Mouse (Mus musculus): ENCODE measurements around the gene Bmper.

The Bmper gene

GRCm38 (mm10) chr9:23374789-23375460 lies 152.0 kb downstream of the Bmper start:
- no peak for DNase-seq (ENCODE audit: low spot score in 2 of 2)

GRCm38 (mm10) chr9:23377831-23378730 lies 155.2 kb downstream of the Bmper start:
- no peak for DNase-seq (ENCODE audit: low spot score in 2 of 2)

GRCm38 (mm10) chr9:23378731-23379170 lies 155.9 kb downstream of the Bmper start:
- DNase-seq (ENCODE audit: low spot score in 2 of 2): peak; percentile 9 to 12

GRCm38 (mm10) chr9:23380171-23380835 lies 157.4 kb downstream of the Bmper start:
- DNase-seq (ENCODE audit: low spot score in 2 of 2): no peak

- DNase-seq (ENCODE audit: low spot score in 2 of 2): no peak
Measured at GRCm38 (mm10) chr9:23383291-23383690, 160.4 kb downstream of the Bmper start.

- DNase-seq (ENCODE audit: low spot score in 2 of 2): no peak
Measured at GRCm38 (mm10) chr9:23383837-23384236, 161.0 kb downstream of the Bmper start.

GRCm38 (mm10) chr9:23384880-23385279 lies 162.0 kb downstream of the Bmper start:
- no peak for DNase-seq (ENCODE audit: low spot score in 2 of 2)

- DNase-seq (ENCODE audit: low spot score in 2 of 2): no peak
Measured at GRCm38 (mm10) chr9:23386201-23386600, 163.3 kb downstream of the Bmper start.

- DNase-seq (ENCODE audit: low spot score in 2 of 2): no peak
Measured at GRCm38 (mm10) chr9:23390118-23390517, 167.2 kb downstream of the Bmper start.

GRCm38 (mm10) chr9:23394652-23395317 lies 171.9 kb downstream of the Bmper start:
- no peak for DNase-seq (ENCODE audit: low spot score in 2 of 2)

- DNase-seq (ENCODE audit: low spot score in 2 of 2): no peak
Measured at GRCm38 (mm10) chr9:23396186-23396585, 173.3 kb downstream of the Bmper start.

- no peak for DNase-seq (ENCODE audit: low spot score in 2 of 2)
Measured at GRCm38 (mm10) chr9:23397876-23398275, 175.0 kb downstream of the Bmper start.

- DNase-seq (ENCODE audit: low spot score in 2 of 2): no peak
Measured at GRCm38 (mm10) chr9:23399638-23400284, 176.9 kb downstream of the Bmper start.

- no peak for DNase-seq (ENCODE audit: low spot score in 2 of 2)
Measured at GRCm38 (mm10) chr9:23407416-23407815, 184.5 kb downstream of the Bmper start.

GRCm38 (mm10) chr9:23407935-23408781 lies 185.3 kb downstream of the Bmper start:
- no peak for DNase-seq (ENCODE audit: low spot score in 2 of 2)

GRCm38 (mm10) chr9:23410567-23410966 lies 187.7 kb downstream of the Bmper start:
- DNase-seq (ENCODE audit: low spot score in 2 of 2): no peak

- DNase-seq (ENCODE audit: low spot score in 2 of 2): no peak
Measured at GRCm38 (mm10) chr9:23412956-23413355, 190.1 kb downstream of the Bmper start.

- no peak for DNase-seq (ENCODE audit: low spot score in 2 of 2)
Measured at GRCm38 (mm10) chr9:23419107-23419506, 196.2 kb downstream of the Bmper start.

- DNase-seq (ENCODE audit: low spot score in 2 of 2): no peak
Measured at GRCm38 (mm10) chr9:23423748-23424147, 200.9 kb downstream of the Bmper start.

GRCm38 (mm10) chr9:23432631-23433030 lies 209.8 kb downstream of the Bmper start:
- no peak for DNase-seq (ENCODE audit: low spot score in 2 of 2)
